Mouse (Mus musculus) hindbrain, embryonic 14.5 days (tissue): ENCODE measurements around the gene Efhb. TPM values are rescaled to one million over a fixed set of nuclear protein-coding genes. Genes with fewer than 3 reads are reported as not detected.

Experiments used
- ATAC-seq: fragments of 200-750 bp; cut with Nextera tagmentation; 2 replicates; pipeline ENCODE4 v1.8.0; 2017; ENCODE audit warnings: moderate number of reproducible peaks, mild to moderate bottlenecking, moderate TSS enrichment, moderate library complexity; ENCODE audit not compliant: low FRiP score
- DNase-seq: peaks from one replicate; pipeline ENCODE4 v3.0.0-alpha.2; 2015; ENCODE audit warnings: low spot score
- H3K27ac ChIP-seq: fragments of 300-500 bp; sonication (generic); 2 replicates; pipeline ENCODE4 v1.5.1; 2014; ENCODE audit warnings: mild to moderate bottlenecking, moderate library complexity
- H3K27me3 ChIP-seq: fragments of 300-500 bp; sonication (generic); 2 replicates; pipeline ENCODE4 v1.6.1; 2014; ENCODE audit warnings: mild to moderate bottlenecking, low read length, mixed read lengths; ENCODE audit not compliant: control insufficient read depth, insufficient read depth
- H3K36me3 ChIP-seq: fragments of 300-500 bp; sonication (generic); replicated peaks from 2 replicates; pipeline ENCODE4 v1.6.1; 2014; ENCODE audit not compliant: control insufficient read depth, insufficient read depth
- H3K4me1 ChIP-seq: fragments of 300-500 bp; sonication (generic); replicated peaks from 2 replicates; pipeline ENCODE4 v1.6.1; 2014; ENCODE audit warnings: antibody characterized with exemption, low read length, mixed read lengths; ENCODE audit not compliant: control insufficient read depth, insufficient read depth
- H3K4me2 ChIP-seq: fragments of 300-500 bp; sonication (generic); replicated peaks from 2 replicates; pipeline ENCODE4 v1.6.1; 2014; ENCODE audit warnings: mild to moderate bottlenecking, moderate library complexity
- H3K4me3 ChIP-seq: fragments of 300-500 bp; sonication (generic); replicated peaks from 2 replicates; pipeline ENCODE4 v1.5.1; 2014; ENCODE audit warnings: mild to moderate bottlenecking, low read length
- H3K9ac ChIP-seq: fragments of 300-500 bp; sonication (generic); 2 replicates; pipeline ENCODE4 v1.6.1; 2014
- H3K9me3 ChIP-seq: fragments of 300-500 bp; sonication (generic); 2 replicates; pipeline ENCODE4 v1.6.1; 2016; ENCODE audit warnings: low read length; ENCODE audit not compliant: control insufficient read depth
- WGBS: fragments of 180-500 bp; shearing (Covaris S2); extraction: QIAGEN DNeasy Blood & Tissue Kit; methylation state at CpG from one replicate; pipeline ENCODE4 v1.1.7; 2014; 5-methylcytosine and 5-hydroxymethylcytosine counted together
- polyA plus RNA-seq: library from polyadenylated mRNA; unstranded; fragments of >200 nt; fragmentation: Nextera tagmentation; extraction: Ambion mirVana; gene quantifications from 2 replicates; pipeline ENCODE4 v1.2.1, GENCODE M21; 2014

Efhb gene
- polyA plus RNA-seq, 1 experiment from 2014 or later, result 1.4 TPM

- peak; percentile 74 for DNase-seq
- WGBS, result 49% methylated on average over 6 of the region's 6 CpGs
- peak; percentile 77; the same call in 1 of the 2 replicates for ATAC-seq
- Histone ChIP-seq H3K36me3 (no peaks in the 10 kb centered on the region), H3K9me3 (no peaks in the 10 kb centered on the region), H3K27ac (no peak overlapping the region), H3K27me3 (no peaks in the 10 kb centered on the region), H3K4me3 (no peak overlapping the region), H3K9ac (no peak overlapping the region), H3K4me1 (no peaks in the 10 kb centered on the region), H3K4me2 (no peak overlapping the region)
These were observed 75.3 kb downstream of the Efhb start for GRCm38 (mm10) chr17:53387581-53388473.

GRCm38 (mm10) chr17:53386863-53387262, 76.3 kb downstream of the Efhb start:
- Histone ChIP-seq H3K4me3 (no peak overlapping the region), H3K4me2 (no peak overlapping the region), H3K9ac (no peak overlapping the region), H3K27ac (no peak overlapping the region), H3K4me1 (no peaks in the 10 kb centered on the region), H3K27me3 (no peaks in the 10 kb centered on the region), H3K36me3 (no peaks in the 10 kb centered on the region), H3K9me3 (no peaks in the 10 kb centered on the region)
- DNase-seq (no peak), ATAC-seq (peak; percentile 21; the same call in 1 of the 2 replicates)
- 76% methylated on average over 6 of the region's 6 CpGs for WGBS

GRCm38 (mm10) chr17:53364111-53364510, 99.0 kb downstream of the Efhb start:
- 89% methylated on average over 6 of the region's 6 CpGs for WGBS
- DNase-seq, result no peak
- Histone ChIP-seq H3K9ac (no peak overlapping the region), H3K9me3 (no peaks in the 10 kb centered on the region), H3K4me2 (no peak overlapping the region), H3K4me1 (no peaks in the 10 kb centered on the region), H3K27ac (no peak overlapping the region), H3K27me3 (no peaks in the 10 kb centered on the region), H3K4me3 (no peak overlapping the region), H3K36me3 (no peaks in the 10 kb centered on the region)
- no peak for ATAC-seq

Other genes with a start within 250 kb of the Efhb start
- gene Rab5a, start 15.9 kb upstream of the Efhb start, polyA plus RNA-seq, result 122 and 134 TPM in 2 replicates
- 0.48 and 0.60 TPM in 2 replicates for gene Pp2d1, start 76.1 kb upstream of the Efhb start, polyA plus RNA-seq
- gene Kat2b, start 103.5 kb upstream of the Efhb start, polyA plus RNA-seq, result 8.2 and 8.5 TPM in 2 replicates
- 4.4 and 5.4 TPM in 2 replicates for gene Sgo1, start 226.0 kb upstream of the Efhb start, polyA plus RNA-seq